Mouse (Mus musculus): ENCODE measurements around the gene Fam129b. TPM values are rescaled to one million over a fixed set of nuclear protein-coding genes. Genes with fewer than 3 reads are reported as not detected.

The Fam129b gene
- total RNA-seq, 4 experiments from 2014 or later: 18.7 to 35.3 (median 29.3) TPM

DNA sequence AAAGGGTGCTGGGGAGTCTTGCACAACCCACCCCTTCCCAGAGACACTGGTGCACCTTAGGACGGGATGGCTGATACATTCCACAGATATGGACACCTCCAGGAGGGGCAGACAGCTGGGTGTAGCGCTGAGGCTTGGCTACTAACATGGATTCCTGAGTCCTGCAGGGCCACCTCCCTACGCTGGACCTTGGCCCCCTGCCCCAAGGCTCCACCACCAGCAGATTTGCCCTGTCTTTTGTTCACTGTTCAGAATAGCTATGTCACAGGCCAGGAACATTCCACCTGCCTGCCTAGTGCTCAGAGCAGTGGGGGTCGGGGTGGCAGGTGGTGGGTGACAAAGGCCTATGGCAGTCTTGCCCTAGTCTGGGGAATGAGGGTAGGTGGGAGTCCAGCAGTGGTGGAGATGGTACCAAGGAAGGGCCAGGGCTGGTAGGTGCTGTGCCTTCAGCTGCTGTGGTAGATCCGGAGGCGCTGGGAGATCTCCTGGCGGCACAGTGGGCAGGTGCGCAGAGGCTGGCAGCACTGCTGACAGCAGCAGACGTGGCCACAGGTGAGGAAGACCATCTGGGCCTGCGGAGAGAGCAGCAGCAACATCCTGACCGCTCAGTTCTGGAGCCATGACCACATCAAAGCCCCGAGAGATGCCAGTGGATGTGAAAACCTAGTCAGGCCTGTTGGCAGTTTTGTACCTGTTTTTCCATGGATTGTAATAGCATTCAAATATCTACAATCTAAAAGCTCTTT is 50.6 kb downstream of the Fam129b start:
- no peak for DNase-seq

DNA sequence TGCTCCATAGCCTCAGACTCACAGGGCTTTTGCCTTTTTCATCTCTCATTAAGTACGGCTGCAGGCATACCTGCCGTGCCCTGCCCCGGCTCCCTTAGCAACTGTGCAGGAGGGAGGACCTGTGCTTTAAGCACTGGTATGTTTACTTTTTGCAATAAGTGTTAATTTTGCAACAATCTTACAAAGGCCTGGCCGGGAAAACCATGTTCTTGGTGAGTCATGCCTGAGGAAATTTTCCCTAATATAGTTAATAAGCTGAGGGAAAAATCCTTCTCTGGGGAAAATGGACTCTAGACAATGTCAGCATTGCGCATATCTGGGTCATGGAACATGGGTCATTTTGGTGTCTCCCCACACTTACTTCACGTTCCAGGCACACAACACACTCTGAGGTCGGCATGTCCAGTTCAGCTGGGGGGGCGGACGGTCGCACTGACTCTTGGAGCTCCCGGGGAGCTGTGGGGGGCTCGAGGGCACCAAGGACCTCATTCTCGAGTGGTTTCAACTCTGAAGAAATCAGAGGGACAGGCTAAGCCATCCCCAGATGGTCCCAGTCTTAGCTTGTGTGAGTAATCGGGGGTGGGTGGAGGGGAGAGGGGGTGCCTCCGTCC is 51.8 kb downstream of the Fam129b start:
- no peak for DNase-seq

- DNase-seq: no peak
These were observed 52.5 kb downstream of the Fam129b start for GRCm38 (mm10) chr2:32928235-32928946.

GRCm38 (mm10) chr2:32928947-32929829 is 53.3 kb downstream of the Fam129b start:
- DNase-seq: no peak

DNA sequence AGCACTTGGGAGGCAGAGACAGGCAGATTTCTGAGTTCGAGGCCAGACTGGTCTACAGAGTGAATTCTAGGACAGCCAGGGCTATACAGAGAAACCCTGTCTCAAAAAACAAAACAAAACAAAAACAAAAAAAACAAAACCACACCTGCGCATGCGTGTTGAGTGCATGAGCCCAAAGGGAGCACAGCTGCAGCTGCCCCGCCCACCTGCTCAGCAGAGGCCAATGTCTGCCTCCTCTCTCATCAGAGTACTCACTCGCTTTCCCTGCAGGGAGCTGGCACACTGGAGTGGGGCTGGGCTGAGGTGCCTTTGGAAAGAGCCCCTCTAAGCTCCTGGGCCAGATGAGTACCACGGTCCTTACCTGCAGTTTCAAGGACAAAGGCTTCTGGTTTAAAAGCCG is 55.8 kb downstream of the Fam129b start:
- DNase-seq: no peak

DNA sequence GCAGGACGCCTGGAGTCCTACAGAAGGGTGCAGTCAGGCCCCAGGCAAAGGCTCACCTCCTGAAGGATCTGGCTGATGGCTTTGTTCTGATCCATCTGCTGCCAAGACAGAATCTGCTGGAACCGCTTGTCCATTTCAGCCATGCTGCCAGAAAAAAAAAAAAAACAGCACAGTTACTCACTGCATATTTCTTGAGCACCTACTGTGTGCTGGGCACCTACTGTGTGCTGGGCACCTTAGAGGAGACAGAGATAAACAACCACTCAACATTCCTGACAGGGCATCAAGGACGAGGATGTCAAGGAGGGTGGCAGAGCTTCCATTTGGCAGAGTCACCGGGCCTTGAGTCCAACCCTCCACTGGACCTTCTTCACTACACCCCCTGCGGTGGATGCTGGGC is 62.8 kb downstream of the Fam129b start:
- no peak for DNase-seq

GRCm38 (mm10) chr2:32939418-32939817 is 63.5 kb downstream of the Fam129b start:
- DNase-seq: no peak

GRCm38 (mm10) chr2:32940483-32940882 is 64.6 kb downstream of the Fam129b start:
- DNase-seq: no peak

GRCm38 (mm10) chr2:32947454-32947853 is 71.5 kb downstream of the Fam129b start:
- no peak for DNase-seq

DNA sequence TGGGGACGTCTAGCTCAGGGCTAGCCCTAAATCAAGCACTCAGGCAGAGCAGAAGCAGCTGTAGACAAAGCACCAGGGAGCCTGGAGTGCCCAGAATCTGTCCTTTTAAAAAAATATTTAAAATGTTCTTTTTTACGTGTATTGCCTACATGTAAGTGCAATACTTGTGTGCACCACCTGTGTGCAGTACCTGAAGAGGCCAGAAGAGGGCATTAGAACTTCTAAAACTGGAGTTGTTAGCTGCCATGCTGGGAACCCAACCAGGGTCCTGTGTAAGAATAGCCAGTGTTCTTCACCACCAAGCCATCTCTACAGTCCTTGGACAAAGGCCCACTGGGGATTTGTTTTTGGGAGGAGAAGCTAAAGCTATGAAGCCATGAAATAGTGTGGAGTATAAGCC is 78.7 kb downstream of the Fam129b start:
- DNase-seq: no peak

- no peak for DNase-seq
These were observed 81.4 kb downstream of the Fam129b start for GRCm38 (mm10) chr2:32957344-32957743.

GRCm38 (mm10) chr2:32960273-32960672 is 84.4 kb downstream of the Fam129b start:
- DNase-seq: no peak

DNA sequence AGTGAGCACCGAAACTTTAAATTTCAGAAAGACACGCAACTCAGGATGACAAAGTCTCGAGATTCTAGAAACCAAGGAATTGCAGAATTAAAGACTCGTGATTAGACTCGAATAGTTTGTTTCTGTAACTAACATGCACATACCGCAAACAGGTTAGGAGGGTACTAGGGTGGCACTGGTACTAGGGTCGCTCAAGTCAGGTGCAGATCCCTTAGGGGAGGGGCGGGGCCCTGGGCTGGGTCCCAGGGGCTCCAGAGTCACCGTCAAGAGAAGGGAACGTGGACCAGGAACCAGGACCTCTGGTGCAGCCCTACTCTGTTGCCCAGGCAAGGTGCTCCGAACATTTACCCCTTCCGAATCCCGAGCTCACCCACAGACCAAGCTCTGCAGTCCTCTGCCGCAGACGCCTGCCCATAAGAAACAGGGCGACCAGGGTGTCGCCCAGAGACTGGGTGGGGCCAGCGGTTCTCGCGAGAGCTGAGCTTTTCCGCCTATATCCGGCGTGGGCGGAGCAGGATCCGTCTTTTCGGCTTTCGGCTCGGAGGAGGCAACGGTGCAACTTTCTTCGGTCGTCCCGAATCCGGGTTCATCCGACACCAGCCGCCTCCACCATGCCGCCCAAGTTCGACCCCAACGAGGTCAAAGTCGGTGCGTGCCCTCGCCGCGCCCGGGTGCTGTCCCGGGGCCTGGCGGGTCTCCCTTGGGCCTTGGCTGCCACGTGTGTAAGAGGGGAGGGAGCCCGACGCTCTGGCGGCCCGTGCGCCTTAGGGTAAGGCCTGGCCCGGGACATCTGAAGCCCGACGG is 85.5 kb downstream of the Fam129b start, which contains the start of the genes Rpl12 and Lrsam1:
TSS of gene Rpl12 (plus strand) at position 368 of the 804 bp plus-strand sequence.
TSS of gene Lrsam1 (minus strand) at position 423 of the 804 bp plus-strand sequence.
- DNase-seq: peak; percentile 92

- no peak for DNase-seq
These were observed 86.4 kb downstream of the Fam129b start for GRCm38 (mm10) chr2:32962062-32962874.

DNA sequence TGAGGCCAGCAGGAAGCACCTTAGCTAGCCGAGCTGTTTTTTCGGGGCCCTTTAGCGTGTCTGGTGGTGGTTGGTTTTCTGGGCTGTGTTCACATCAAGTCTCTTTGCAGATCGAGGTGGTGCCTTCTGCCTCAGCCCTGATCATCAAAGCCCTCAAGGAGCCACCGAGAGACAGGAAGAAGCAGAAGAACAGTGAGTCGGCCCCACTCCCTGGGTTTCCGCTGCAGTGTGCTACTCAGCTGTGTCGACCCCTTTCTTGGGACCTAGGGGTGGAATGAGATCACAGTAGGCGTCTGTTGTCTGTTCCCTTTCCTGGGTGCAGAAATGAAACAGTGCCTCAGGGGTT is 86.9 kb downstream of the Fam129b start:
- DNase-seq: no peak

GRCm38 (mm10) chr2:32963544-32963943 is 87.6 kb downstream of the Fam129b start:
- no peak for DNase-seq

- no peak for DNase-seq
These were observed 88.1 kb downstream of the Fam129b start for GRCm38 (mm10) chr2:32963981-32964380.

GRCm38 (mm10) chr2:32964659-32965457 is 88.9 kb downstream of the Fam129b start:
- DNase-seq: no peak

DNA sequence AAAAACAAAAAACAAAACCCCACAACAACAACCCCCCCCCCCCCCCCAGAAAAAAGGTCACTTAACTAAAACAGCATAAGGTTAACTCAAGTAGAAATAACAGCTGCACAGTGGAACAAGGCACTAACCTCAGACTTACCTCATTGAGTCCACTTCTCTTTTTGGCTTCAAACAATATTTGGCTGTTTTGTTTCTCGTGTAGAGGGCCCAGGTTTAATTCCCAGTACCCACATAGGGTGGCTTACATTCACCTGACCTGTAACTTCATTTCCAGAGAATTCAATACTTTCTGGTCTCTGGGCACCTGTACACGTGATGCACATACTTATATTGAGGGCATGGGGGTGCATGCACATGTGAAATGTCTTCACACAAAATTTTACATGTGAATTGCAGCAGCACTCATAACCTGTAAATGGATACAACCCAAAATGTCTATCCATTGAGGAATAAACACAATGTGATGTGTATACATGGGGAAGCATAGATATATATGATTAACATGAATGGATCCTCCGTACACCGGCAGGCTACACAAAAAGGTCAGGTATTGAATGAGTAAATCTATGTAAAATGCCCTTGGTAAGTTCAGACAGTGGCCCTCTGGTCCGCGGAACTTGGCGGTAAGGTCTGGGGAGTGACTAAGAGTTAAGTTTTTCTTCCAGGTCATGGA is 89.7 kb downstream of the Fam129b start:
- DNase-seq: no peak
